Mouse (Mus musculus) kidney, adult 8-10 months (tissue): ENCODE data around the gene Urb1.
"Not testable (repeated sequence)": the region's sequence is repeated elsewhere in the genome, so short reads cannot be mapped to it uniquely, and the experiment has no call there.

ENCODE experiments used
- DNase-seq, 2 experiments: peaks; one replicate each; pipeline ENCODE4 v3.0.0; 2022

Gene Urb1

DNA sequence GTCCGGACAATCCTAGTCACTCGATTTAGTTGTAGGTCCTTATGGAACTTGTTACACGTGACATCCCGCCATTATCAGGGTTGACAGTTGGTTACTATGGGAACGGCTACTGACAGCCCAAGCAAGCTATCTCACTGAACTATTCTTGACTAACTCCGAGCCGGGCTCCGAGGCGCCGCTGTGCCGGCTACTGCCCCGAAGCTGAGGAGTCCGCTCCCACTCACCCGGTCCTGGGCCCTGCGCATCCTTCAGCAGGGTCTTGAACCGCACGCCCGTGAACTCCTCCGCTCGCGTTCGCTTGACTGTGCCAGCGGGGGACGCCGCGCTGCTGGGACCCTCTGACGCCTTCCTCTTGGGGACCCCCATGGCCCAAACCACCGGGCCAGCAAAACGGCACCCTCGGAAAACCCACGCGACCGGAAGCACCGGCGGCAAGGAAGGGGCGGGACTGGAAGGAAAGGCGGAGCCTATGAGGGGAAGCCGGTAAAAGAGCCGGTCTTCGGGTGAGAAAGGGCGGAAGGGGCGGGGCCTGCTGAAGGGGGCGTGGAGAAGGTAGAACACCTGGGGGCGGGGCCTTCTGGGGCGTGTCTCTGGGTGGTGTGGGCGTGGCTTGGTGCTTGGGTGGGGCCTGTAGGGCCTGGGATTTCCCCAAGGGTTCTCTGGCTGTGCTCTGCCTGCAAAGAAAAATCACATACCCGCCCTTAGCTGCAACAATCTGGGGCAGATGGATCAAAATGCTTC, at the start of gene Urb1:
TSS of gene Urb1 (minus strand) at position 439 of the 741 bp plus-strand sequence.
- peak; percentile 98 to 100 for DNase-seq

DNA sequence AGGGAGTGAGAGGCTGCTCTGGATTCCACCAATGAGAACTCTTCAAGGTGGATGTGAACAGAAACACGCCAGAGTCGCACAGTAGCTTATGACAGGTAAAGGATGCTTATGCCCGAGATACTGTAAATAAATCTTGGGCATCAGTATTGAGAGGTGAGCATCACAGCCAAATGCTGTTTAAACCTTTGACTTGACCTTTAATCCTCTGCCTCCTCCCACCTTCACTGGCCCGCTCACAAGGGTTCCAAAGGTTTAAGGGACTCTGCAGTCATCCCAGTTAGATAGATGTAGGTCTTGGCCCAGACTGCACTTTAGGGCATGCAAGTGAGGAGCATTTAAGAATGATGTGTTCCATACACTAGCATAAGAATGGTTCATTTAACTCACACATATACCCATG, 48.0 kb upstream of the Urb1 start:
- DNase-seq: no peak

GRCm38 (mm10) chr16:90856552-90857200, 46.5 kb upstream of the Urb1 start:
- DNase-seq: no peak

DNA sequence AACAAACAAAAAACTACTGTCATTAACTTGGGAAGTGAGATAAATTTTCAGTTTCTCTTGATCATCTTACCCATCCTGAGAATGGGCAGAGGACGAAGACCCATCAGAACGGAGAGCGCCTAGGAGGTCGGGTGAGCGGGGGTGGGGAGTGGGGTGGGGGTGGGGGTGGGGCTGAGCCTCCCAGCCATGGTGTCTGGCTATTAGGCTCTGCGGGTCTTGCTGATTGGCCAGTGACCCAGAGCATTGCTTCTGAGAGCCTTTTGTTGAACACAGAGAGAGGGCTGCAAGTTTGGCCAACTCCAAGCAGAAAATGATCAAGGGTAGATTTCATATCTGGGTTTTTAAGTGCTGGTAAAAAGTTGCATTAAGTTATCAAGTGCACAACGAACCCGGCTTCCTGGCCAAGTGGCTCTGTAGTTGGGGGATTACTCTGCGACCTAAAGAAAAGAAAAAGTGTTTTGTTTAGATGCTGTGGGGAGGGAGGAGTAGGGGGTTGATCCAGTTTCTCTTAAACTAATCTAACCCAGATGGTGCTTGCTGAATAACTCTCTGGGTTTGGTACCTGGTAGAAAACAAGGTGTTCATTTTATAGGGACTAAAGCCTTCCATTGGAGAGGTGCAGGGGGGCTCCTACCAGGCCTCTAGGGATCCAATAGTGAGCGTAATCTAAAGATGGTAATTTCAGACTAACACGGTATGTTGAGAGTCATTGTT, 41.6 kb upstream of the Urb1 start:
- DNase-seq: no peak

DNA sequence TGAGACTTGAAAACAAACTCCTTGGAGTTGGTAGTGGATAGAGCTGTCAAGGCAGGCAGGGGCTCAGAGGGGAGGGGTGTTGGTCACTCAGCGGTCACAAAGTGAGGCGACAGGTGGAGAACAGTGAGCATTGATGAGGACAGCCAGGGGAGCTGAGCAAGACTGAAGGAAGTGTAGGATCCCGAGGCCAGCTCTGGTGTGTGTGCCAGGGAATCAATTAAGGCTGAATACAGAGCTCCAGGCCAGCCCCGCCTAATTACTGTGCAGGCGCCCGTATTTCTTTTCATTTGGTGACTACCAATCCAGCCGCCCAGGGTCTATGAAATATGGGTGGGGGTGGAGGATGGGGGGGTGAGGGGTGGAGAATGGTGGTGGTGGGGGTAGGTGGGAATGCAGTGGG, 40.7 kb upstream of the Urb1 start:
- no peak for DNase-seq

DNA sequence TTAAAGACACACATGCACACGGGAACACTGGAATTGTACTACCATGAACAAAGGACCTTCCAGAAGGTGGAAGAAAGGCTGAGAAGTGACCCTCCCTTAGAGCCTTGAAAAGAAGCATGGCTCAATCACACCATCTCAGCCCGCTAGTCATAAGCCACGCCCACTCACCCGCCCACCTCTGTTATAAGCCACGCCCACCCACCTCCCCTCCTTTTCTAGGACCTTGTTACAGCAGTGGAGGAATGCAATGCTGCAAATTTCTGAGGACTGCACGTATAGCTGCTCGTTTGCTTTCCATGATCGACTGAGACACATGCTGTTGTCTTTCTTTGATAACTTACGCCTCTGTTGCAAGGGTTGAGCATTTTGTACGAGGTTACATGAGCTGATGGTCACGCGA, 39.0 kb upstream of the Urb1 start:
- DNase-seq: no peak

DNA sequence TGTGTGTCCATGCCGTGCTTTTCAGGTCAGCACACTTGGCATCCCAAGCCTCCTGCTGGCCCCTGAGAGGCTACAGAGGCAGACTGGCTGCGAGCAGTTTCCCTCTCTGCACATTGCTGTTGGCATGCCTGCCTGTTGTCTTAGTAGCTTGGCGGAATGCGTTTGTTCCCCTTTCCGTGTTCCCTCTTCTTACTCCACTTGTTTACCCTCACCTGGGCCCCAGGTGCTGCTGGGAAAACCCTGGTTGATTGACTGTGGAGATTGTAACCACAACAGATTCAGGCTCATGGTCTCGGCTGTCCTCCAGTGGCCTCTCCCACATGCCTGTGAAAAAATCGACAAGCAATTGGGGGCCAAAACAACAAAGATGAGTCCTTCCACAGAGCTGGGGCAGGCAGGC, 38.5 kb upstream of the Urb1 start:
- DNase-seq: peak in 1 of 2 experiments; percentile 48

GRCm38 (mm10) chr16:90845591-90845990, 35.4 kb upstream of the Urb1 start:
- DNase-seq: no peak

DNA sequence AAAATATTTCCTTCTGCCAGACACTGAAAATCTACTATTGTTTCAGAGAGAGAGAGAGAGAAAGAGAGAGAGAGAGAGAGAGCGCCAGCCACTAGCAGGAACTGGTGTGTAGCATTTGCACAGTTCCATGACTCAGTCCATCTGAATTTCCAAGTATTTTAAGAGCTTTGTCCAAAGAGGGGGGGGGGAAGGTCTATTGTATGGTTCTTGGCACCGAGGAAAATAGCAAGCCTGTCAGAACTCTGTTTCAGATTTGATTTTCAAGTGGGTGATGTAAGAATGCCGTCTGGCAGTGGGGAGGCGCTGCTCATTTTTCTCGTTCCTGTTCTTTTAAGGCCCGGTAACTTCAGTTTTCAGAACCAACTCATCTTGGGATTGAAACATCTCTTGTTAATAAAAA, 34.8 kb upstream of the Urb1 start:
- no peak for DNase-seq

DNA sequence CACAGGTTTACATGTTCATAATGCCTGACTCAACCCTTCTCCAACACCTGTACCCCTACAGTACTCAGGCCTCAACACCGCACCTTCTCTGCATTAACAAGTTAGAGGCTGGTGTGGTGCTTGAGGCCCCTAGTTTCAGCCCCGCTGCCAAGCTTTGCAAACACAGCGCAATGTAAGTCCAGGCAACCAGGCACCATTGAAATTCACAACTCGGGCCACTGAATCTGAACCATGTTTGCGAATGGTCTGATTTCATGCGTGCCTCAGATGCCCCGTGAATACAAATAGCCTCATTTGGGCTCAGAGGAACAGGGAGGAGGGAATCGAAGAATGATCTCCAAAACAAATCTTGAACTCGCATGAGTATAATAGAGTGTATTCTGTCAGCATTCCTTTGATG, 32.0 kb upstream of the Urb1 start:
- DNase-seq: no peak

- no peak for DNase-seq
Observed at GRCm38 (mm10) chr16:90837431-90837830, 27.2 kb upstream of the Urb1 start.

DNA sequence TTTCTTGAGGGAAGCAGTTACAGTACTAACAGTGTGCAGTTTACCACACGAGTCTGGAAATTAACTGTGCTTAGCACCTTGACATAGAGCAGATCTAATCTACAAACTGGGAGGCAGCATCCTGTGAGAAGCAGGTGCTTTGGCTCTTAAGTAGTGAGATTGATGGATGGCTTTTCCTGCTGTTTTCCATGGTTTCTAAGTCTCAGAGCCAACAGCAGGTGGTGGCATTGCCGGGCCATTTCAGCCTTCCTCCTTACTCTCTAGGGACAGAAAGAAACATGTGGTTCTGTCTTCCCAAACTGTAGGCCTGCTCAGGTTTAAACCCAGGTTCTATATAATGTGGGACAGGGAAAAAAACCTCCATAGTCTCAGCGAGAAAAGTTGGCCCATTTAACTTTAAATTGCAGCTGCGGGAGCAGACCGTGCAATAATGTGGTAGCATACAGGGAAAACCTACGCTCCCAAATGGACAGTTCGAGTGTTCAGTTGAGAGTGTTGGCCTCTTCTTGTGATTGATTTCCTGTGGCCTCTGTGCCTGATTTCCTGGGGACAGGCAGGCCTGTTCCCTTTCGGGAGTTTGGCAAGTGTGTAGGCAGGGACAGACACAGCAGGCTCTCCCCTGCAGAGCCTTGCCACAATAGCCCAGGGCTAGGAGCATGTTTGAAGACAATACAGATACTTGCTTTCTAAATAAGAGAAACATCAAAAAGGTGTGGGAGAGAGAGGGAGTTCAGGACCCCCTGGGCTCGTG, 23.0 kb upstream of the Urb1 start:
- no peak for DNase-seq

DNA sequence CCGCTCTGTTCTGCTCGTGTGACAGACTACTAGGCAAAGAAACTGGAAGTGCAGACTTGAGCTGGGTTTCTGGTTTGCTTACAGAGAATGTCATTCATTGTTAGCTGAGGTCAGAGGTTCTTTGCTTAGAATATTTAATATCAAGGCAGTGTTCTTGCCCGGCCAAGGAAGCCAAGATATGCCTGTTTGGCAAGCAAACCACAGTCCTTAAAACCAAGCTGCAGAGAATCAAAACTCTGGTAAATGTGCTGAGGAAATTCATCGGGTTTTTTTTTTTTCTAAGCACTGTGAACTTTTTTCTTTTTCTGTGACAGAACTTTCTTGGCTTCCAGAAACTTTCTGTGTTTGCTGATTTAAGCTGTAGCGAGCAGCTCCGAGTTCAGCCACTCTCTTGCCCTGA, 22.3 kb upstream of the Urb1 start:
- DNase-seq: no peak

DNA sequence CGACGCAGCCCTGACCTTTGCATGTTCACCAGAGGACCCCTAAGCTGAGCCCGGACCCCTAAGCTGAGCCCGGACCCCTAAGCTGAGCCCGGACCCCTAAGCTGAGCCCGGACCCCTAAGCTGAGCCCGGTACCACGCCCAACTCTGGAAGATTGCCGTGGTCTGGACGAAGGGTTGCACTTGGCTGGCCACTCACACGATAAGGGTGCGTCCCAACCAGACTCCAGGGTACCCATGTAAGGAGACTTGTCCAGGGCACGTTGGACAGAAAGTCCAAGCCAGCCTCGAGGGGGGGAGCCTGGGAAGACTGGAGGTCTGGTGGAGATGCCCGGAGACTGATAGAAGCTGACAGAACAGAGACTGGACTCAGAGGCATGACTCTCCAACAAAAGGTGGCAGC, 21.5 kb upstream of the Urb1 start:
- DNase-seq: no peak

- DNase-seq: peak; percentile 75 to 77
Observed at GRCm38 (mm10) chr16:90830686-90831439, 20.6 kb upstream of the Urb1 start.

DNA sequence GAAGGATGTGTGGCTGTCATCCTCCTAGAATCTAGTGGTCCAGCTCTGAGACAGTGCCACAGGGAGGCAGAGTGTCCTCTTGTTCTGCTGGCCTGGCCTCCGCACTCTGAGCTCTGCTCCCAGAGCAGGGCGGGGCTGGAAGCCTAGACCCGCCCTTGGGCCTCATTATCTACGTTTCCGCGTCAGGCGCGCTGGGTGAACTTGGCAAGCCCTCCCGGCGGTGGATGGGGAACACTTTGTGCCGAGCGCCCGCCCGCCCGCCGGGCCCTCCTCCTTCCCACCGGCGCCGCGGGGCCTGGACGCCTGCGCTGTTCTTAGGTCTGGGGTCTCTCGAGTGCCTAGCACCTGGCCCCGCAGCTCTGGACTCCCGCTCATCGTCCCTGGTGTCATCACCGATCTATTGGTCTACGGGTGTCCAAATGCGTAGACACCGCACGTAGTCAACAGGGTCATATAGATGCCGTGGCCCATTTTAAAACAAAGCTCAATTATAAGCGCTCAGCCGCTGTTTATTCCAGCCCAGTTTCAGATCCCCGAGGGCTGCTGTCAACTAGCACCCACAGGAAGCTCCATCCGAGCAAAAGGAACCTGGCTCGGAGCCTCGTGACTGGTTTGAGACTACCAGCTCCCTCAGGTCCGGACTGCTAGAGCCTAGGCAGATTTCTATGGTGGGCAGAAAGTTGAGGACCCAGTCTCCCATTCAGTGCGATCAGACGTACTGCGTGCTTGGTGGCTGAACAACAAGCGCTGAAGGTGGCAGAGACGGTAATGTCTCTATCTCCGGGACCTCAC, 19.9 kb upstream of the Urb1 start:
- DNase-seq: peak; percentile 90

GRCm38 (mm10) chr16:90829136-90829535, 18.9 kb upstream of the Urb1 start:
- no peak for DNase-seq

DNA sequence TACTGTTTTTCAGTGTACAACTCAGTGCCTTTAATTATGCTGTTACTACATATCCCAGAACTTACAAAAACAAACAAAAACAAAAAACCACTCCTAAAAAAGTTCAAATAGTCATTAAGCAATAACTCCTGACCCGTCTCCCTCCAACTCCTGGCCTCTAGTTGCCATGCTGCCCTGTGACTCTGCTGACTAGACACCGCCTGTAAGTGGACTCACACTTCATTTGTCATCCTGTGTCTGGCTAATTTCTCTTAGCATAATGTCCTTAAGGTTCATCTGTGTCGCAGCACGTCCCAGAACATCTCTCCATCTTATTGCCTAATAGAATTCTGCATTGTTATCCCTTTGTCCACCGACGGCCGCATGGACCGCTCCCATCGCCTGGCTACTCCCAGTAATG, 17.3 kb upstream of the Urb1 start:
- DNase-seq: no peak

- DNase-seq: no peak
Observed at GRCm38 (mm10) chr16:90826457-90826856, 16.2 kb upstream of the Urb1 start, which contains the start of gene Eva1c. TSS of gene Eva1c (plus strand) at chr16:90826719.

DNA sequence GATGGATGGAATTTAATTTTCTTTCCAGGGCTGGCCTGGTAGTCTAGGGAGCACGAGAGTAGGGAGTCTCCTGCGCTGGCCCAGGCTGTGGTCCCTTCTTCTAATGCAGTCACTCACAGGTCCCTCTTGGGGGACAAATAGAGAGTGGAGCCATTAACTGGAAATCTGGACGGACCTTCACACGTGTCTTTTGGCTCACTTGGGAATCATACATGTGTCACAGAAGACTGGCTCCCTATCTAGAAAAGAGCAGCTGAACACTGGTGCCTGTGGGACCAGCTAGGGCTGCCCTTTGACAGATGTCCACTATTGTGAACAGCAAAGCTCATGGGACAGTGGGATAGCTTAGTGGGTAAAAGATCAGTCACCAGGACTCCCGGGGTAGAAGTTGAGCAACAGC, 15.8 kb upstream of the Urb1 start:
- no peak for DNase-seq

- DNase-seq: not testable (repeated sequence)
Observed at GRCm38 (mm10) chr16:90823986-90824385, 13.8 kb upstream of the Urb1 start.

GRCm38 (mm10) chr16:90822981-90823380, 12.8 kb upstream of the Urb1 start:
- no peak for DNase-seq
